Mouse (Mus musculus): ENCODE measurements around the gene Samt1.
"Not testable (repeated sequence)": the region's sequence is repeated elsewhere in the genome, so short reads cannot be mapped to it uniquely, and the experiment has no call there.

GRCm38 (mm10) chrX:153976914-153977313 lies 35.5 kb downstream of the Samt1 start:
- TF ChIP-seq CTCF, EP300 (IDR thresholded peaks at IDR 0.05; ENCODE audit: low read depth): not testable (repeated sequence)
